Mouse (Mus musculus): ENCODE results near the gene D630003M21Rik.
A peak's percentile ranks its signal among the peaks of the same experiment; 100 is the strongest.

The D630003M21Rik gene

GRCm38 (mm10) chr2:158166628-158167027 lies 62.4 kb downstream of the D630003M21Rik start:
- no peak for DNase-seq (ENCODE audit: low spot score)

- DNase-seq (ENCODE audit: low spot score) = no peak
Measured at GRCm38 (mm10) chr2:158165776-158166175, 63.2 kb downstream of the D630003M21Rik start.

- DNase-seq (ENCODE audit: low spot score) = no peak
Measured at GRCm38 (mm10) chr2:158163034-158163433, 66.0 kb downstream of the D630003M21Rik start.

DNA sequence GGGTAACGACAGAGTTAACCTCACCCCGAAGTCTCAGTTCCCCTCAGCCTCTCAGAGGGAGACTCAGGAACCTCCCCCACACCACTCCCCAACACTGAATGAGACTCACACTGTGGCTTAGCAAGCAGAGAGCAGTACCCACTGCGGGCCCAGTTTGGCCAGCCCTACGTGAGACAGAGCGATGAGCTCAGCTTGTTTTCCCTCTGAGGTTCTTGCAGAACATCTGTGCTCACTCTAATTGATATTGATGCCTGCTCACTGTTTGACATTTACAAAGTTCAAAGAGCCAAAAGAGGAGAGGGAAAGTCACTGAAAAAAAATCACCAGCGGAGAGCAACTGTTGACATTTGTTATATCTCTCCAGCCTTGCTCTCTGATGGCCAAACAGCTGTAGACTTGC lies 67.3 kb downstream of the D630003M21Rik start:
- no peak for DNase-seq (ENCODE audit: low spot score)

DNA sequence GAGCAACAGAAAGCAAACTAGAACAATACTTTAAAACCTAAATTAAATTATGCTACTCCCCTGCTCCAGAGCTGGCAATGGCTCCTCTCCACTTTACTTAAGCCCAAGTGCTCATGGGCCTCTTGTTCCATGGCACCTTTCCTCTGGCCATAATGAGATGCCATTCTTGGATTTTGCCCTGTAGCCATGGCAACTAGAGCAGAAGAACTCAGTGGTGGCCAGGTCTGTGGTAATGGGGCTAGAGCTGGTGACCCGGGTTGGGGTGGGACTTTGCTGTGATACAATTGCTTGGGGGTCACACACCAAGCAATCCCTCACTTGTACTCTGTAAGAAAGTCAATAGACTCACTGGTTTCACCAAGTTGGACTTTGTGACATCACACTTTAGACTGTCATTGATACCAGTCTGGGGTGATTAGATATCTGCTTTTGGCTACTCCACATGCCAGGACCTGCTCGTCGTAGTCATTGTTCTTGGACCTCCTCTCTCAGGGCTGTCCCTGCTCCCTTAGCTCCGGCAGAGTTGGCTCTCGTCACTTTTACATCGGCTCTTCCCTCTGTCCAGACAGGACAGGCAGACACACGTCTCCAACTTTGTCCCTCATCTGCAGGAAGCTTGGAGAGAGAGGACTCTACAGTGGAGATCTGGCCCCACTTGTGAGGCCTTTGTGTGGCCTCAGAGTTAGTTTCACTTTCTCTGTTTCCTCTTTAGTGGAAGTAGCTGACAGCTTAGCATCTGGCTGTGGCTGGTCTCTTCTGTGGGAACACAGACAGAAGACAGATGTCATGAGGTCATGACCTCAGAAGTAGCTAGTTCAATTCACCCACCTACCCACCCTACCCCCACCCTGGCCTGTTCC lies 69.4 kb downstream of the D630003M21Rik start:
- peak; percentile 69 for DNase-seq (ENCODE audit: low spot score)

- DNase-seq (ENCODE audit: low spot score) = no peak
Measured at GRCm38 (mm10) chr2:158157654-158158053, 71.4 kb downstream of the D630003M21Rik start.

- DNase-seq (ENCODE audit: low spot score) = no peak
Measured at GRCm38 (mm10) chr2:158156487-158156886, 72.5 kb downstream of the D630003M21Rik start.

GRCm38 (mm10) chr2:158155615-158156014 lies 73.4 kb downstream of the D630003M21Rik start:
- DNase-seq (ENCODE audit: low spot score) = no peak

GRCm38 (mm10) chr2:158155101-158155500 lies 73.9 kb downstream of the D630003M21Rik start:
- DNase-seq (ENCODE audit: low spot score) = no peak

DNA sequence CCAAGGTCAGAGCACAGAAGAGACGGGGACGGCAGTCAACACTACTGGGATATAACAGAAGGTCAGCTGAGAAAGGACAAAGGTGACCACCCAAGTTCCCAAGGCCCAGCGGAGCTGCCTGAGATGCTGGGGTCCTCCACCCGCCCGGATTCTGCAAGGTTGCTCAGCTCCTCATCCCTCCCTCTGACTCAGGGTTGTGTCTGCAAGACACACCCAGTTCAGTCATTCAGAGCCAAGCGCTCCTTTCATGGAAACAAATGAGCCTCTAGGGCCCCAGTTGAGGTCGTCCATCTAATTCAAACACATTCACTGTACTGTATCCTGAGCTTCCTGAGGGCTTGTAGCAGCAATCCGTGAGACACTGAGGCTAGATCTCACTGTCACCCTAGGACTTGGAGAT lies 74.4 kb downstream of the D630003M21Rik start:
- DNase-seq (ENCODE audit: low spot score) = no peak

DNA sequence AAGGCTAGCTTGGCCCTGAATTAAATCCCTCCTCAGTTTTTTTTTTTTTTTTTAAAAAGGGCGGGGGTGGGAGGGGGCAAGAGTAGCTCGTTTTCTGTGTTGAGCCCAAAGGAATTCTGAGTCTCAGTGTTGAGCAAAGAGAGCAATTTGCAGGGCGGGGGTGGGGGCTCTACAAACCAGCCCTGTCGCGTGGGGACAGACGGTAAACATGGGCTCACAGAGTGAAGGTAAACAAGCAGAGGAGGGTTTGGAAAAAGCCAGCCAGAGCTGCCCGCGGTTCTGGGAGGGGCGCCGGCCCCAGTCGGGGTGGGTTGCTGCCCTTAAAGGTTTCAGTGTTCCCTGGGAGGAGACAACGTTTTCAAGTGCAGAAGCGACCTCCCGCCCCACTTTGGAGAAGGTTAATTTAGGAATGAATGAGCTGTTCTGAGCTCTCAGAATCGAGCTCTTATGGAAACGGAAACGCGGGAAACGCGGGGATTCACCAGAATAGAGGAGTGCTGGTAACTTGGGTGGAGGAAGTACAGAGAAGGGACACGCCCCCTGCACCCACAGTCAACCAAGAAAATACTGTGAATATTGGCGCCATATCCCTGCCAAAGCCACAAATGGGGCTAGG lies 75.2 kb downstream of the D630003M21Rik start:
- DNase-seq (ENCODE audit: low spot score) = no peak

- no peak for DNase-seq (ENCODE audit: low spot score)
Measured at GRCm38 (mm10) chr2:158152685-158153309, 76.2 kb downstream of the D630003M21Rik start.

DNA sequence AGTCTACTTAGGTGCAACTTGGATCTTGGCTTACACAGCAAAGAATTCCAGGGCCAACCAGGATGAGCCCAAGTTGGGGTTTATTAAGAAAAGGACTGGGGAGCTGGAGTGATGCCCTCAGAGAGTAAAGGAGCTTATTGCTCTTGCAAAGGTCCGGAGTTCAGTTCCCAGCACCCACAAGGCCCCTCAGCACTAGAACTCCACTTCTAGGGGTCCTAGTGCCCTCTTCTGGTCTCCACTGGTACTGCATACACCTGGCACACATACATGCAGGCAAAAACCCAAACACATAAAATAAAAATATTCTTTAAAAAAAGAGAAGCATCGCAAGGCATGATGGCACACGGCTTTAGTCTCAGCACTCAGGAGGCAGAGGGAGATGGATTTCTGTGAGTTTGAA lies 77.9 kb downstream of the D630003M21Rik start:
- no peak for DNase-seq (ENCODE audit: low spot score)

DNA sequence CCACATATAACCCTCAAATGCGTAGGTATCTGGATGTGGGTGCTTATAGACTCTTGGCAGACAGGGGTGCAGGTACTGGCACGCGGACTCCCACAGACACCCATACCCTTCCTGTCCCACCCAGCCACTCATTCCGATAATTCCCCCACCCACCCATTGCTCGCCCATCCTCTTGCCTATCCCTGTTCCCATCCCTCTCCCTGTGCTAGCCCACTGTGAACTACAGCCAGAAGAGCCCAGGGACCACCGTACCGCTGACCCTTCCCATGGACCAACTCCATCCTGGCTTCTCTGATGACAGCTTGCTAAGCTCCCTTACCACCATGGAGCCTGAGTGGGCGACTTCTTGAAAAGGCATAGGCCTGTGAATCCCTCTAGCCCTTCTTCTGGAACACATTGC lies 82.1 kb downstream of the D630003M21Rik start:
- no peak for DNase-seq (ENCODE audit: low spot score)

DNA sequence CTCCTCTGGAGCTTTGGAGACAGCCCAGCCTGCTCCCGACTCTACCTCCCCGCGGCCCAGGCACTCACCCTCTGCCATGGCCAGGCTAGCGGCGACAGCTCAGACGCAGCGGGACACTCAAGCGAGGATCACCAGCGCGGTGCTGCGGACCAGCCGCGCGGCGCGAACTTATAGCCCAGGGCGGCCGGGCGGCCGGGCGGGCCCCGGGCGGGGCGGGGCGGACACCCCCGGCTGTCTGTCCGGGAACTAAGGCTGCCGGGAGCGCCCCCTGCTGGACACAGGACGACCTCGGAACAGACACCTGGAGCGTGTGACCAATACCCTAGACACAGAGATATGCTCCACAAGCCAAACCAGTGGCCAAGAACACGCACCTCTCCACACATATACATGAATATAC lies 82.8 kb downstream of the D630003M21Rik start, which contains the start of gene Tgm2:
Gene Tgm2 (minus strand): TSS at position 214 of the 400 bp plus-strand sequence.
- DNase-seq (ENCODE audit: low spot score) = peak; percentile 59

DNA sequence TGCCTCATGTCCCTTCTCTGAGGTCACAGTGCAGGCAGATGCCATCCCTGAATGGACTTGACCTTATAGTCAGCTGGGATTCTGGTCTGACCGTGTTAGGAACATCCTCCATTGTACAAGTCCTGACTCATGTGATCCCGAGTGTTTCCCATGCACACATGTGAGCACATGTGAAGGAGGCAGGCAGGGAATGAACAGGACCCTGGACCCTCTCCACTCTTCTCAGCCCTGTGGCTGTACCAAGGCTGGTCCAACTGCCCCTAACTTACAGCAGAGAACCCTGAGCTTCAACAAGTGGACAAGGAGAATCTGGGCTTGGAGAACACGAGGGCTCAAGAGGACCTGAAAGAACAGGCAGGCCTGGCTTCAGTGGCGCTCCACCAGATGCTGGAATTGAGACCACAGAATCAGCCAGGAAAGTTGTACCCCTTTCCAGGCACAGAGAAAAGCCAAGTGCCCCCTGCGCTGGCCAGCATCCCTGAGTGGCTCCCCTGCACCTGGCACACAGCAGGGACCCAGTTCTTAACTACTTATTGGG lies 83.4 kb downstream of the D630003M21Rik start:
- DNase-seq (ENCODE audit: low spot score) = no peak

DNA sequence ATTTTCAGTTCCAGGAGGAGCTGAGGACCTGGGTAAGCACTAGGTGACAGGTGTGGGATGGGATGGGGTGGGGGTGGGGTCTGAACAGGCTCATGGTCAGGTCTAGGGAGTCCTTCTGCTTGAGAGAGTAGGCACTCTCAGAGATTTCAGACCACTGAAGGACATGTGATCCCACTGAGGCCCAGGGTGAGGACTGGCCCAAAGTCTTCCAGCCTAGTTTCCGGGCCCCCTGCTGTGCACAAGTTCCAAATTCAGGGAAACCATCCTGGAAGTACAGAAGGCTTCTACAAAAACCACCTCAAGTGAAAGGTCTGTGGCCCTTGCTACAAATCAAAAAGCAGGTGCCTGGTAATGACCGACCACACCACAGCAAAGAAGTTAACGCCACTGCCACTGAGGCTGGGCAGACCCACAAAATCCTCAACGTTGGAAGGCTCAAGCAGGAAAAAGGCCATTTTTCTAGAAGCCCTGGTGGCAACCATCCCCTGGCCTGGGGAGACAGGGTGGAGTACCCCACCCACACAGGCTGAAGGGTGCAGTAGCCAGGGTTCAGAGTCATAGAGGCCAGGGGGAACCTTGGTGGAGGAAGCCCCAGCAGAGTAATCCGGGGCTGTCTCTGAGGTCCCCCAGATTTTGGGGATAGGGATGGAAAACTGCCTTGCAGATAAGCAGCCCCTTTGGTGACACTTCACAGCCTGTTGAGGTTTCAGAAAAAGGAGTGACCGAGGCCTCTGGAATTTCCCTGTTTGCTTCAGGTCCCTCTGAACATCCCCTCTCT lies 84.1 kb downstream of the D630003M21Rik start:
- no peak for DNase-seq (ENCODE audit: low spot score)

- no peak for DNase-seq (ENCODE audit: low spot score)
Measured at GRCm38 (mm10) chr2:158144263-158144662, 84.8 kb downstream of the D630003M21Rik start.

DNA sequence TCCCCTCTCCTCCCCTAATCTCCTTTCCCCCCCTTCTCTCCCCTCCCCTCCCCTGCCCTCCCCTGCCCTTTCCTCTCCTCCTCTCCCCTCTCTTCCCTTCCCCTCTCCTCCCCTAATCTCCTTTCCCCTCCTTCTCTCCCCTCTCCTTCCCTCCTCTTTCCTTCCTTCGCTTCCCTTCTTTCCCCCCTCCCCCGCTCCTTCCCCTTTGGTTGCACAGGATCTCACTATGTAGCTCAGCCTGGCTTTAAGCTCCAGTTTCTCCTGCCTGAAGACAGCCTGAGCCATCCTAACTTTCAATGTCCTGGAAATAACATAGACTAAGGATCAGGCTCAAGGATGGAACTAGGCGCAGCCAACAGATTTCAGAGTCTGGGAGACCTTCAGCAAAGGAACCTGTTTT lies 85.2 kb downstream of the D630003M21Rik start:
- DNase-seq (ENCODE audit: low spot score) = no peak

GRCm38 (mm10) chr2:158142981-158143380 lies 86.0 kb downstream of the D630003M21Rik start:
- no peak for DNase-seq (ENCODE audit: low spot score)

DNA sequence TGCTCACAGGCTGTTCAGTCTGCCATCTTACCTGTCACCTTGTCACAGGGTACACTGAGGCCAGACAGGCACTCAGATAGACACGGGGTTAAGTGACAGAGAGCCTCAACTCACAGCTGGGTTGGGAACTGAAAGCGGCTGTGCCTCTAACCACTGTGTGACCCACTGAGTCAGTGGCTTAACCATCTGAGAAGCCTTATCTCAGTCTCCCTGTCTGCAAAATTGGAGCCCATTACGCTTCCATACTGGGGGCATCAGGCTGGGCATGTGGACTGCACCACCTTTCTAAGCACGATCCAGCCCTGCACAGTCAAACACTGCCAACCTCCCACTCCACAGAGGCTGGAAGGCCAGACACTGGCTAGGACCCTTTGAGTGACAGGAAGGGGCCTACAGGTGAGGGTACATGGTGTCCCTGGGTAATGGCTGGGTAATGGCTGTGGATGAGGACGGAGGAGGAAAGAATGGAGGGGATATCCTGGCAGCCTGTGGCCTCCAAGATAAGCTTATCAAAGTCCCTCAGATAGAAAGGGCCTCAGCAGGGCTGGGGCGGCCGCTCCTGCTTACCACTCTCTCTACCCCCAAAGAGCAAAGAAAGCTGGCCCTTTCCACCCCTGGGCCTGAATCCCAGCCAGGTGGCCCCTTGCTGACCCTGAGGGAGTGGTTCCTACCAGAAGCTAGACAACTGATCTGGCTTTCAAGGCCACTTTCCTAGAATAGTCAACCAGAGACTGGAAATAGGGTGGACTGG lies 87.2 kb downstream of the D630003M21Rik start:
- no peak for DNase-seq (ENCODE audit: low spot score)
